Mouse (Mus musculus) right cerebral cortex, adult 2 months (tissue): ENCODE measurements around the gene Ssh1.

Experiments
- DNase-seq, 2 experiments: peaks; one replicate each; pipeline ENCODE4 v3.0.0; 2021 to 2022; ENCODE audit warnings: low spot score in 2 of 2

The Ssh1 gene

DNA sequence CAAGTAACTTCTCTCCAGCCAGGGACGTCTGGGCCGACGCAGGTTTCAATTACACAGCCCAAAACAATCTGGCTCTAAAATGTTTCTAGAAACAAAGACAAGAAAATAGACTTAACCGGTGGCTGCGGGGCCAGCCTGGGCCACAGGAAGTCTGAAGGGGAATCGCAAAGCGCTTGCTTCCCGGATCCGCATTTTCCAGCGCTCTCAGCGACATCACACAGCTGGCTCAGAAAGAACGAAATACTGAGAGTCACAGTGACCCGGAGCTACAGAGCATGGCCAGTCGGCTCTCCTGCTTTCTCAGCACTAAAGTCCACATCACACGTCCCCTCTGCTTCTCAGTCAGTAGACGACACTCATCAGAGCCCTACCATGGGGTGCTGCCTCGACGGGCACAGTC is 102.8 kb downstream of the Ssh1 start:
- DNase-seq, result no peak

- no peak for DNase-seq
These were observed 103.8 kb downstream of the Ssh1 start for GRCm38 (mm10) chr5:113889912-113890311.

- DNase-seq, result no peak
These were observed 104.3 kb downstream of the Ssh1 start for GRCm38 (mm10) chr5:113889181-113889906.

DNA sequence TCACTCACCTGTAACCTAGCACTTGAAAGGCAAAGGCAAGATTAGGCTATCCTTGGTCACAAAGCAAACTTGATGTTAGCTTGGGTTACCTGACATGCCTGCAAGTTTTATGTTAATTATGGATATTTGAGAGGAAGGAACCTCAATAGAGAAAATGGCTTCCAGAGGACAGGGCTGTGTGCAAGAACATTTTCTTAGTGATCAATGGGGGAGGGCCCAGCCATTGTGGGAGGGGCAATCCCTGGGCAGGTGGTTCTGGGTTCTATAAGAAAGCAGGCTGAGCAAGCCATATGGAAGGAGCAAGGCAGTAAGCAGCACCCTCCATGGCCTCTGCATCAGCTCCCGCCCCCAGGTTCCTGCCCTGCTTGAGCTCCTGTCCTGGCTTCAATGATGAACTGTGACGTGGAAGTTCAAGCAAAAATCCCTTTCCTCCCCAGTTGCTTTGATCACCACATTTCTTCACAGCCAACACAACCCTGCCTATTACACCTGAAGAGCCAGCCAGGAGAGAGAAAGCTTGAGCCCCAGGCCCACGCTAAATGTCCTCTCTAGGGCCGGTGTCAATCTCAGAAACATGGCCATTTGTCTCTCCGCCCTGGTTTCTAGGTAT is 105.4 kb downstream of the Ssh1 start:
- no peak for DNase-seq

DNA sequence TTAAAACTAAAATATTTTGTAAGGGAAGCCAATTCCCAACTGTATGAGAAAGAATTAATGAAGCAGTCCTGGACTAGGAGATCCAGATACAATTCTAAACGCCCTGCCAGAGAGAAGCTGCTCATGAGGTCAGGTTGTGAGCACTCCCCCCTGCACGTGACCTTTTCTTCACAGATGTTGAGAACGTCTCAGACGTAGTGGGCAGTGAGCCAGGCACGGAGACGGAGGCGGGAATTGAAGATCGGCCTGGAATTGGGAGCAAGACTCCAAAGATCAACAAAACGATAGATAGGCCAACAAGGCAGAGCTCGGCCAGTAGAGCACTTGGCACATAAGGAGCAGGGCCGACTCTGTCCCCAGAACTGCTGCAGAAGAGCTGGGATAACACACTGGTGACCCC is 106.6 kb downstream of the Ssh1 start:
- no peak for DNase-seq
